Mouse (Mus musculus) midbrain, embryonic 16.5 days (tissue): ENCODE results near the gene Kcnip3. TPM values are rescaled to one million over a fixed set of nuclear protein-coding genes. Genes with fewer than 3 reads are reported as not detected.

ENCODE experiments used
- ATAC-seq: fragments of 200-750 bp; cut with Nextera tagmentation; 2 replicates; pipeline ENCODE4 v1.8.0; 2017; ENCODE audit warnings: moderate TSS enrichment
- H3K27ac ChIP-seq: fragments of 300-500 bp; sonication (generic); 2 replicates; pipeline ENCODE4 v1.5.1; 2014; ENCODE audit warnings: mild to moderate bottlenecking, low read length, mixed read lengths
- H3K27me3 ChIP-seq: fragments of 300-500 bp; sonication (generic); 2 replicates; pipeline ENCODE4 v1.6.1; 2014; ENCODE audit warnings: low read depth, low read length, mixed read lengths; ENCODE audit not compliant: control insufficient read depth, insufficient read depth
- H3K36me3 ChIP-seq: fragments of 300-500 bp; sonication (generic); 2 replicates; pipeline ENCODE4 v1.6.1; 2014; ENCODE audit warnings: mild to moderate bottlenecking, low read length, moderate library complexity, mixed read lengths; ENCODE audit not compliant: control insufficient read depth, insufficient read depth
- H3K4me1 ChIP-seq: fragments of 300-500 bp; sonication (generic); 2 replicates; pipeline ENCODE4 v1.6.1; 2014; ENCODE audit warnings: mild to moderate bottlenecking, low read length, mixed read lengths; ENCODE audit not compliant: control insufficient read depth, insufficient read depth
- H3K4me2 ChIP-seq: fragments of 300-500 bp; sonication (generic); 2 replicates; pipeline ENCODE4 v1.6.1; 2014; ENCODE audit warnings: mild to moderate bottlenecking, low read length, mixed read lengths
- H3K4me3 ChIP-seq: fragments of 300-500 bp; sonication (generic); 2 replicates; pipeline ENCODE4 v1.5.1; 2014; ENCODE audit warnings: low read depth, mild to moderate bottlenecking, low read length, moderate library complexity, mixed read lengths
- H3K9ac ChIP-seq: fragments of 300-500 bp; sonication (generic); 2 replicates; pipeline ENCODE4 v1.6.1; 2014; ENCODE audit warnings: low read depth, low read length, mixed read lengths
- H3K9me3 ChIP-seq: fragments of 300-500 bp; sonication (generic); replicated peaks from 2 replicates; pipeline ENCODE4 v1.6.1; 2014; ENCODE audit warnings: mild to moderate bottlenecking, low read length, mixed read lengths; ENCODE audit not compliant: control insufficient read depth, poor library complexity, severe bottlenecking
- WGBS: fragments of 180-500 bp; shearing (Covaris S2); extraction: QIAGEN DNeasy Blood & Tissue Kit; methylation state at CpG from one replicate; pipeline ENCODE4 v1.1.7; 2014; 5-methylcytosine and 5-hydroxymethylcytosine counted together
- polyA plus RNA-seq: library from polyadenylated mRNA; unstranded; fragments of >200 nt; fragmentation: Nextera tagmentation; extraction: Ambion mirVana; gene quantifications from 2 replicates; pipeline ENCODE4 v1.2.1, GENCODE M21; 2015

Gene Kcnip3
- polyA plus RNA-seq, 1 experiment from 2014 or later, result 13.0 TPM

DNA sequence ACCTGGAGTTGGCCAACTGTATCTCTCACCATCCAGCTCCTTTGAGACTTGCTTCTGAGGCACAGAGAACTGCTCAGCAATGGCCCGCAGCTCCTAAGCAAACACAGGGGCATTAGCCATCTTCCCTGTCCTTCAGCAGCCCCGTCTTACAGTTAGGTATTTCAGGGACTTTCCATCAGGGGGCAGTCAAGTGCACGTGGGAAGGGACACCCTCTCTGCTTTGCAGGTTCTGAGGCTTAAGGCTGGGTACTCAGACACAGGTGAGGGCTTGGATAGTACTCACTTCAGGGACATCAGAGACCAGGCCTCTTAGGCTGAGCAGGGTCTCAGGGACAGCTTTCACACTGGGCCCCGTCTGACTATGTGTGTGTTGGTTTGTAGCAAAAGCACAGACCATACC is 17.6 kb upstream of the Kcnip3 start:
- Histone ChIP-seq H3K9me3 (no peaks in the 10 kb centered on the region), H3K9ac (no peak overlapping the region), H3K36me3 (no peaks in the 10 kb centered on the region), H3K4me1 (no peaks in the 10 kb centered on the region), H3K27ac (no peak overlapping the region), H3K27me3 (peaks cover 43% of the 10 kb centered on the region), H3K4me2 (no peak overlapping the region), H3K4me3 (no peak overlapping the region)
- no peak for ATAC-seq
- 23% methylated on average over 4 of the region's 4 CpGs for WGBS

DNA sequence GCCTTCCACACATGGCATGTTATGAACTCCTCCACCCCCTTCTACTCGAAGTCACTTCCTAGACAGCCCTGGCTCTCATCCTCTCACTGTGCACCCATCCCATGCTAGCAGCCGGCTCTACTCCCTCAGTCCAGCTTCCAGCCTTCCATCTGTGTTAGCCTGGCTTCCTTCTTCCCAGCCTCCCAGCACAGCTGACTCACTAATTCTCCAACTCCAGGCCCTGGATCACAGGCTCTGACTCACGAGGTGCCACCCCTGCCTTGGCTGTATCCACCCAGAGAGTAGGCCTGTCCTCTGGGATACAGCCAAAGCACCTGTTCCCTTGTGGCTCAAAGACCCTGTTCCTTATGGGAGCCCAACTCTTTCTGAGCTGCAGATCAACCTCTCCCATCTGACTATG is 15.7 kb upstream of the Kcnip3 start:
- Histone ChIP-seq H3K4me3 (no peak overlapping the region), H3K27me3 (peaks cover 38% of the 10 kb centered on the region), H3K27ac (no peak overlapping the region), H3K9ac (no peak overlapping the region), H3K4me1 (no peaks in the 10 kb centered on the region), H3K36me3 (no peaks in the 10 kb centered on the region), H3K9me3 (no peaks in the 10 kb centered on the region), H3K4me2 (no peak overlapping the region)
- WGBS, result 67% methylated on average over 3 of the region's 3 CpGs
- ATAC-seq, result no peak

DNA sequence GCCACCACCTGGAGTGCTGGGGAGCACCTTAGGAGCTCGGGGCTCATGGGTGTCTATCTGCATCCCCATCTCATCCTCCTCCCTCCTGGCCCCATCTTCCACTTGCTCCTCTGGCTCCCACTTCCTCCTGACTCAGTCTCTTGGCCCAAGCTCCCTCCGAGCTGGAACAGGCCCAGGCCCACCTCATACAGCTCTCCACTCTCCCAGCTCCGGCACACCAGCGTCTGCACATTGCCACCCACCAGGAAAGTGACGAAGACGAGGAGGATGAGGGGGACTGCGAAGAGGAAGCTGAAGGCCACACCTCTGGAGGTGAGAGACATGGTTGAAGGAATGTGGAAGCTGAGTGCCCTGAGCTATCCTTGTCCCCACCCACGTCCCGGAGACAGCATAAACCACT is 13.5 kb upstream of the Kcnip3 start:
- no peak overlapping the region for H3K9ac ChIP-seq
- no peaks in the 10 kb centered on the region for H3K36me3 ChIP-seq
- H3K4me1 ChIP-seq, result no peaks in the 10 kb centered on the region
- no peaks in the 10 kb centered on the region for H3K9me3 ChIP-seq
- WGBS, result 74% methylated on average over 9 of the region's 9 CpGs
- no peak for ATAC-seq
- H3K4me3 ChIP-seq, result no peak overlapping the region
- H3K27me3 ChIP-seq, result peaks cover 18% of the 10 kb centered on the region
- H3K27ac ChIP-seq, result no peak overlapping the region
- no peak overlapping the region for H3K4me2 ChIP-seq

DNA sequence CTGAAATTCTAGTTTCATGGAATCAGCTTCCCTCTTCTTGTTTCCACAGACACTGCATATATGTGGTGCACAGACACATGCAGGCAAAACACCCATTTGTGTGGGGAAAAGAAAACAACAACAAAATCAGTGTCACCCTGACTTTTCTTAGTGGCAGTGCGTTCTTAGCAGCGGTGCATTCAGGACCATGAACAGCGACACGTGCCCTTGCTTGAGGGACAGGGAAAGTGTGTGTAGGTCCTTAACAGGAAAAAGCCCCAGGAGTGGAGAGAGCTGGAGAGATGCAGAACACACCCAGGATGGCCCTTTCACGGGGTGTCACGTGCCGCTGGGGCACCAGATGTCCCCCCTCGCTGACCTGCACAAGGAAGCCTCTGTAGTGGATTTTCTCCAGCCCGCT is 10.5 kb upstream of the Kcnip3 start:
- no peak for ATAC-seq
- 9% methylated on average over 9 of the region's 9 CpGs for WGBS

DNA sequence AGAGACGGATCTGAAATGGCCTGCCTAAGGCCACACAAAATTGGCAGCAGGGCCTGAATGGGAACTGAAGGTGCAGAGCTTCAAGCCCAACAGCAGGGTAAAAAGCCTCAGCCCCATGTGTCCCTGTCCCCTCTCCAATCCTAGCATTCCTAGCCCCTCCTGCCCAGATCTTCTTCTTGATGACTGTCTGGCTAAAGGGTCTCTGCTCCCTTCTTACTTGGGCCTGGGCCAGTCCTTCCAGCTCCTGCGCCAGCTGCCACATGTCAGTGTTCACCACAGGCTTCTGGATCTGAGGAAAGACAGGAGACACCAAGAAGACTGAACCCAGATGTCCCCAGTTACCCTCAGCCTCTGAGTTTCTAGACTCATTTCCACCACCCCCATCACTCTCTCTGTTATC is 9.7 kb upstream of the Kcnip3 start:
- Histone ChIP-seq H3K4me3 (no peak overlapping the region), H3K27ac (no peak overlapping the region), H3K4me2 (no peak overlapping the region), H3K9ac (no peak overlapping the region), H3K36me3 (no peaks in the 10 kb centered on the region), H3K4me1 (no peaks in the 10 kb centered on the region), H3K9me3 (no peaks in the 10 kb centered on the region), H3K27me3 (no peaks in the 10 kb centered on the region; the same call in 1 of the 2 replicates)
- no peak for ATAC-seq
- 82% methylated on average over 2 of the region's 2 CpGs for WGBS

More for the DNA sequence above, 10.5 kb upstream of the Kcnip3 start:
- Histone ChIP-seq H3K4me1 (no peaks in the 10 kb centered on the region), H3K27ac (no peak overlapping the region), H3K27me3 (no peaks in the 10 kb centered on the region; the same call in 1 of the 2 replicates), H3K4me3 (no peak overlapping the region), H3K9ac (no peak overlapping the region), H3K36me3 (no peaks in the 10 kb centered on the region), H3K9me3 (no peaks in the 10 kb centered on the region), H3K4me2 (no peak overlapping the region)

DNA sequence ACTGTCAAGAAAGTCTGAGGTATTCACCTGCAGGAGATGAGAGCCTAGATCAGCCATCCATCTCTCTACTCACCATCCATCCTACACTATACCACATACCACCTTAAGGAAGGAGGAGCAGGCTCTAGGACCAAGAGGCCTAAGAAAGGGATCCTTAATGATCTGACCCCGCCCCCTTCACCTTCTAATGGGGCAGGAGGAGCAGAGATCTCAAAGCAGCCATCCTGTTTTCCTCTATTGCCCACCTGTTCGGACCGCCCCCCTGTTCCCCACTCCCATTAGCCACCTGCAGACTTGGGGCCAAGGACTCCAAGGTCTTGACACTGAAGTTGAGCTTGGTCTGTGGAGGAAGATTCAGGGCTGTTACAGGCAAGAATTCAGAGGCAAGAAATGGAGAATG is 8.5 kb upstream of the Kcnip3 start:
- Histone ChIP-seq H3K27ac (no peak overlapping the region), H3K27me3 (no peaks in the 10 kb centered on the region; the same call in 1 of the 2 replicates), H3K36me3 (no peaks in the 10 kb centered on the region), H3K4me1 (no peaks in the 10 kb centered on the region), H3K9ac (no peak overlapping the region), H3K9me3 (no peaks in the 10 kb centered on the region), H3K4me3 (no peak overlapping the region), H3K4me2 (no peak overlapping the region)
- ATAC-seq, result no peak
- WGBS, result 77% methylated on average over 3 of the region's 3 CpGs

DNA sequence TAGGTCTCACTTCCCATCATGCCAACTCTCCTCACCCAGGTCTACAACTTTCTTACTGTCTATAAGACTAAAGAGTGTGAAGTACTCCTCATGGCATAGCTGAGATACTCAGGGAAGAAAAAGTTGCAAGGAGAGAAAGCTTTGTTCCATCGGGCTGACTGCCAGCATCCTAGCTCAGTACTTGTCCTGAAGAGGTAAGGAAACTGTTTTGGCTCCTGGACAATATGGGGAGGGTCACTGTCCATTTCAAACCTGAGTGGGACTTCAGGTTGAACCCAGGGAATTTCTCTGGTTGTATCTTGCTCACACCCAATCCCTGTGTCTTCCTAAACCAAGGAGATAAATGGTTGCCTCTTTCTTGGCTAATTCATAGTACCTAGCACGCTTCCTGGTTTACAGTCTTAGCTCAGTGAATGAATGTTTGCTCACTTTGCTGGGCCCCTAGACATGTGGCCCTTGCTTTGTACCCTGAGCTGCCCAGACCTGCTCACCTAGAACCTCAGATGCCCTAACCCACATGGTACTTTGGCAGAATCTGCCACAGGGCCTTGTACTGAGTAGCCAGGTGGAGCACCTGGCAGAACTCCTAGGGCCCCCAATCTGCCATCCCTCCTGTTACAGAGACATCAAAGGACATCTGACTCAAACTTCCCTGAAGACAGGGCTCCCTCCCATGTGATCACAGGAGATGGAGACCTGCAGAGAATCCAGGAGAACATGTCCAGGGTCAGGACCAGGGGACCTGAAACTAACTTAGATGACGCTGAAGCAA is 3.3 kb upstream of the Kcnip3 start:
- Histone ChIP-seq H3K4me1 (peaks cover 22% of the 10 kb centered on the region), H3K27ac (no peak overlapping the region), H3K4me3 (no peak overlapping the region), H3K27me3 (no peaks in the 10 kb centered on the region), H3K9me3 (no peaks in the 10 kb centered on the region), H3K36me3 (no peaks in the 10 kb centered on the region), H3K9ac (no peak overlapping the region; the same call in 1 of the 2 replicates), H3K4me2 (no peak overlapping the region)
- ATAC-seq, result no peak
- 90% methylated on average over 3 of the region's 3 CpGs for WGBS

DNA sequence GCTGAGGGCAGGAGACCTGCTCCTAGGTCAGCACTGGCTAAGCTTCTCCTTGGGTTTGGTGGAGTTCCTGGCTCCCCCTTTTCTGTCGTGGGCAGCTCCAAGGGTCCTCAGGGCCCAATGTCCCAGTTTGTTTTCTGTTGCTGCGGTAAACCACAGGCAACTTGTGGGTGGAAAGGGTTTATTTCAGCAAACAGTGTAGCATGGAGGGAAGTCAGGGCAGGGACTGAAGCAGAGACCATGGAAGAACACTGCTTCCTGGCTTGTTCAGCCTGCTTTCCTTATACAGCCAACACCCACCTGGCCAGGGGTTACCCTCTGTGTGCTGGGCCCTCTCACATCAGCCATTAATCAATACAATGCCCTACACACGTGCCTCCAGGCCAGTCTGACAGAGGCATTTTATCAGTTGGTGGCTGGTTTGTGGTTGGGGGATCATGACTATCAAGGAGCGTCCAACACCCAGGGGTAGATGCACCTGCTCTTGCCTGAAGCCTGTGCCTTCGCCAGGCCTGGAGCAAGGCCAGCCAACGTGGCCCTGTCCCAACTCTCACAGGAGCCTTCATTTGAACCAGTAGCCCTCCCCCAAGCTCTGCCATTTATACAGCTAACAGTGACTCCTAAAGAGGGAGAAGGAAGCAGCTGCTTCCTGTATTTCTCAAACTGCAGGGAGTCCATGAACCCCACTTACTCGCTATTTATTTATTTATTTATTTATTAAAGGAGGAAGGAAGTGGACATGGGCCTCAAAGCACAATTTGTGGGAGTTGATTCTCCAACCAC is 2.2 kb upstream of the Kcnip3 start:
- 66% methylated on average over 7 of the region's 7 CpGs for WGBS
- Histone ChIP-seq H3K36me3 (no peaks in the 10 kb centered on the region), H3K9ac (no peak overlapping the region), H3K4me1 (peaks cover 32% of the 10 kb centered on the region), H3K27me3 (no peaks in the 10 kb centered on the region), H3K4me3 (no peak overlapping the region), H3K9me3 (no peaks in the 10 kb centered on the region), H3K27ac (peak overlapping the region; percentile 34; the same call in 1 of the 2 replicates), H3K4me2 (no peak overlapping the region)
- ATAC-seq, result no peak
